In genomic region chr6:48637811-48638500, GRCm38 (mm10) we compare ENCODE assay signal across 24 mouse cellular contexts. TPM values are rescaled to one million over a fixed set of nuclear protein-coding genes. Genes with fewer than 3 reads are reported as not detected.
"Had no signal": no experiment of that assay in that cellular context is flagged by ENCODE, and none has a peak within 500 bp of the region (broad histone marks: within the 10 kb centered on the region; RNA-seq: fewer than 3 reads in every experiment).

No protein-coding gene starts in this region.

- DNase-seq: layer of hippocampus, adult 9-11 months; liver, embryonic 13.5 days; lung, embryonic 14.5 days; right cerebral cortex, adult 18-20 months; right cerebral cortex, postnatal 25 days; thymus, postnatal 25 days had no signal

- H3K4me1 ChIP-seq: midbrain, embryonic 12.5 days; midbrain, embryonic 15.5 days had no signal

- H3K9ac ChIP-seq: liver, embryonic 13.5 days; lung, embryonic 14.5 days; midbrain, embryonic 12.5 days; midbrain, embryonic 15.5 days had no signal

- H3K27ac ChIP-seq: kidney, postnatal 0 days; layer of hippocampus, adult 2 months; liver, embryonic 13.5 days; macrophage; midbrain, embryonic 12.5 days; midbrain, embryonic 15.5 days had no signal

- H3K4me2 ChIP-seq: liver, embryonic 13.5 days; lung, embryonic 14.5 days; midbrain, embryonic 12.5 days; midbrain, embryonic 15.5 days had no signal

- H3K27me3 ChIP-seq: liver, embryonic 13.5 days; midbrain, embryonic 12.5 days; midbrain, embryonic 15.5 days had no signal

- H3K36me3 ChIP-seq: liver, embryonic 13.5 days; midbrain, embryonic 12.5 days; midbrain, embryonic 15.5 days had no signal

- H3K9me3 ChIP-seq: liver, embryonic 13.5 days; midbrain, embryonic 12.5 days; midbrain, embryonic 15.5 days had no signal

- ATAC-seq: intestine, postnatal 0 days; lung, postnatal 0 days; midbrain, embryonic 15.5 days had no signal

- H3K4me3 ChIP-seq: layer of hippocampus, adult 2 months; liver, embryonic 13.5 days; midbrain, embryonic 12.5 days; midbrain, embryonic 15.5 days had no signal

RNA-seq across cellular contexts. Expression of gene Gm44965, which starts 44.2 kb away (rescaled TPM):
- polyA plus RNA-seq: intestine, embryonic 14.5 days; intestine, postnatal 0 days; kidney, embryonic 14.5 days; kidney, postnatal 0 days; large intestine, adult 2 months; limb, embryonic 11.5 days; limb, embryonic 14.5 days; liver, embryonic 13.5 days; liver, embryonic 16.5 days; lung, embryonic 14.5 days; lung, postnatal 0 days; macrophage; midbrain, embryonic 15.5 days; neural tube, embryonic 11.5 days; neural tube, embryonic 14.5 days; spleen, adult 2 months; testis, adult 2 months; thymus, postnatal 0 days had no signal
